Mouse (Mus musculus): ENCODE results near the gene D630003M21Rik.

DNA sequence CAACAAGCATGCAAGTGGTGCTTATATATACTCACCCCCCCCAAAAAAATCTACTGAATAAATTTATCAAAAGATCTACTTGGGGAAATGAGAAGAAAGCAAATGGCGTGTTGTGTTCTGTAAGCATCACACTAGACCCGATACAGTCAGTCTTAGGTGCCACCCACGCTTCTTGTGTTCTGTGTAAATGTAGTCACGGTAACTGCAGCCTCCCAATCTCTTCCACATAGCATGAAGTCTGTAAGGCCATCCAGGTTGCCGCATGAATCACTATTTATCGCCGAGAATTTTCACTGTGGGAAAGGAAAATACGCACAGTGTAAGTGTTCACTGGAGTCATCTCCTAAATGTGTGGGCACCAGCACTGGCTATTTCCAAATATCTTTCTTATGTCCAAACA lies 45.8 kb downstream of the D630003M21Rik start:
- TF ChIP-seq CTCF (IDR thresholded peaks at IDR 0.05; ENCODE audit: control insufficient read depth, insufficient read depth, low read length) (no peak), POLR2A (IDR thresholded peaks at IDR 0.05; ENCODE audit: borderline replicate concordance, control insufficient read depth, low read depth, low read length) (no peak)

All from bone marrow, adult 2 months (tissue).